Mouse (Mus musculus) forebrain, embryonic 16.5 days (tissue): ENCODE measurements at regions not wholly inside any gene's neighbourhood (a gene's known extent, or its start where the extent isn't known, plus 50 kb on each side); places are given as distances from the start of the nearest gene placed in this dataset.

Experiments
- ATAC-seq: fragments of 200-750 bp; cut with Nextera tagmentation; 2 replicates; pipeline ENCODE4 v1.8.0; 2017; ENCODE audit warnings: mild to moderate bottlenecking, moderate library complexity
- H3K27ac ChIP-seq: fragments of 300-500 bp; sonication (generic); 2 replicates; pipeline ENCODE4 v1.5.1; 2014; ENCODE audit warnings: low read length, control low read depth
- H3K27me3 ChIP-seq: fragments of 300-500 bp; sonication (generic); replicated peaks from 2 replicates; pipeline ENCODE4 v1.6.1; 2014; ENCODE audit warnings: low read length; ENCODE audit not compliant: control insufficient read depth, insufficient read depth
- H3K36me3 ChIP-seq: fragments of 300-500 bp; sonication (generic); 2 replicates; pipeline ENCODE4 v1.6.1; 2014; ENCODE audit not compliant: control insufficient read depth, insufficient read depth
- H3K4me1 ChIP-seq: fragments of 300-500 bp; sonication (generic); replicated peaks from 2 replicates; pipeline ENCODE4 v1.6.1; 2014; ENCODE audit warnings: low read length; ENCODE audit not compliant: control insufficient read depth, insufficient read depth
- H3K4me2 ChIP-seq: fragments of 300-500 bp; sonication (generic); 2 replicates; pipeline ENCODE4 v1.6.1; 2014; ENCODE audit warnings: mild to moderate bottlenecking, low read length, control low read depth
- H3K4me3 ChIP-seq: fragments of 300-500 bp; sonication (generic); replicated peaks from 2 replicates; pipeline ENCODE4 v1.5.1; 2014; ENCODE audit warnings: mild to moderate bottlenecking, low read length, control low read depth
- H3K9ac ChIP-seq: fragments of 300-500 bp; sonication (generic); replicated peaks from 2 replicates; pipeline ENCODE4 v1.6.1; 2014; ENCODE audit warnings: low read depth, low read length, control low read depth
- H3K9me3 ChIP-seq: fragments of 300-500 bp; sonication (generic); 2 replicates; pipeline ENCODE4 v1.6.1; 2016; ENCODE audit warnings: low read length; ENCODE audit not compliant: control insufficient read depth
- WGBS: fragments of 180-500 bp; shearing (Covaris S2); extraction: QIAGEN DNeasy Blood & Tissue Kit; methylation state at CpG from one replicate; pipeline ENCODE4 v1.1.7; 2014; 5-methylcytosine and 5-hydroxymethylcytosine counted together

DNA sequence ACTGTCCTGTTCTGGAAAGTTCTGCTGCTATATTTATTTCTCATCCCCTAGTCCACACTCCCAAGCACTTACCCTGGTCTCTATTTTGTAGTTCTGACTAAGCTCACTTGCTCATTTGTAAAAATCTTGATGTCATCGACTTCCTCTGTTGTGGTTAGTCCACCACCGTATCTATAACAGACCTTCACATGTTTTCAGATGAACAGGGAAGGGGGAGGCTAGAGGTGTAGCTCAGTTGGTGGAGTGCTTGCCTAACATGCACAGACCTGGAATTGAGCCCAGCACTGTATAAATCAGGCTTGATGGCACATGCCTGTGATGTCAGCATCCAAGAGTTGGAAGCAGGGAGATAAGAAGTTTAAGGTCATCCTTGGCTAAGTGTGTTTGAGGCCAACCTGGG lies 78.3 kb upstream of the Noct start:
- Histone ChIP-seq H3K36me3 (no peaks in the 10 kb centered on the region), H3K9ac (no peak overlapping the region), H3K27me3 (no peaks in the 10 kb centered on the region), H3K4me2 (no peak overlapping the region), H3K27ac (no peak overlapping the region), H3K4me3 (no peak overlapping the region), H3K4me1 (no peaks in the 10 kb centered on the region), H3K9me3 (no peaks in the 10 kb centered on the region)
- no peak for ATAC-seq
- WGBS, result 83% methylated on average over 2 of the region's 2 CpGs

DNA sequence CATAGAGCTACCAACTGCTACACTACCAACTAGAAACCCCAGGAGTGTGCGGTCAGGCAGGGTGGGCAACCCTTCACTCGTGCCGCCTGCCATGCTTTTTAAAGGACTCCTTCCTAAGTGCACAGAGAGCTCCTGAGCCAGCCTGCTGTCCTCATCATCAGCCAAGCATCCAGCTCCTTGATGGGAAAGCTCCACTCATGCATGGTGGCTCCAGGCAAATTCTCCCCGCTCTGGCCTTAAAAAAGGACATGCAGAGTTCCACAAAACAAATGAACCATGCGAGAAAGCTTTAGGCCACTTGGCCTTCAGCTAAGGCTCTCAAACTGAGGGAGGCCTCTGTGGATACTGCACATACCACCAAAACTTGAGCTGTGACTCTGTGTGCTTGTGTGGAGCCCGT lies 74.2 kb upstream of the Noct start:
- no peaks in the 10 kb centered on the region for H3K9me3 ChIP-seq
- H3K4me1 ChIP-seq, result no peaks in the 10 kb centered on the region
- H3K27ac ChIP-seq, result no peak overlapping the region
- no peak overlapping the region for H3K4me3 ChIP-seq
- WGBS, result 80% methylated on average over 6 of the region's 6 CpGs
- H3K27me3 ChIP-seq, result no peaks in the 10 kb centered on the region
- no peak overlapping the region for H3K9ac ChIP-seq
- no peak for ATAC-seq
- no peak overlapping the region for H3K4me2 ChIP-seq
- no peaks in the 10 kb centered on the region for H3K36me3 ChIP-seq

DNA sequence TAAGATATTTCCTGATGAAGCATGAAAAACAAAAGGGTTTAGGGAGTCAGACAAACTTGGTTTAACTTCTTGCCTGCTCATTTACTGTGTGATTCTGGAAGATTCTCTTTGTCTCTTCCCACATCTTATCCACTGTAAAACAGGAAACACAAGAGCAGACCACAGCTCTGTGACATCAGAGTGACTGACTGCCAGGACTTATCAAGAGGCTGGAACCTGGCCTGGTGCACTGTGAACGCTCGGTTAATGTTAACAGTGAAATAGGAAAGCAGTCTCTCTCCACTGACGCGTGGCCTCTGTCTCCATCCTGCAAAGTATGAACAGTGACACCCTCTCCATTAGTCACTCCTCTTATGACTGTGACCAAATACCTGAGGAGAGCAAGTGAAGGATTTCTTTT lies 73.1 kb upstream of the Noct start:
- Histone ChIP-seq H3K4me3 (no peak overlapping the region), H3K36me3 (no peaks in the 10 kb centered on the region), H3K27ac (no peak overlapping the region), H3K9me3 (no peaks in the 10 kb centered on the region), H3K9ac (no peak overlapping the region), H3K4me1 (no peaks in the 10 kb centered on the region), H3K27me3 (no peaks in the 10 kb centered on the region), H3K4me2 (no peak overlapping the region)
- no peak for ATAC-seq
- WGBS, result 63% methylated on average over 4 of the region's 4 CpGs

DNA sequence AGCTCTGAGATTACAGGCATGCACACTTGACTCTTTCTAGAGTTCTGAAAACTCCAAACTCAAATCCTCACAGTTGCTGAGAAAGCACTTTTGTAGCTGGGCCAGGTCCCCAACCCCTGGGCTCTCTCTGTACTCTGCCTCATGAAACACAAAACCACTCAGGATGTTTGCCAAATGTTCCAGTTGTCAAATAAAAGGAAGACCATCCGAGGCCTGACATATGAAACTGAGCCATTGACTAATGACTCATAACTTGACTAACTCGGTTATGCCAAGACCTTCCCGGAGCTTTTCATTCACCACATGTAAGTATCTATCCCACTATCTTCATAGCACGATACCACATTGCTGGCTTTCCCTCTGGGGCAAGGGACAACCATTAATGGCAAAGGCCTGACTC lies 68.6 kb upstream of the Noct start:
- Histone ChIP-seq H3K27me3 (no peaks in the 10 kb centered on the region), H3K9ac (no peak overlapping the region), H3K4me3 (no peak overlapping the region), H3K9me3 (no peaks in the 10 kb centered on the region), H3K4me2 (no peak overlapping the region), H3K36me3 (no peaks in the 10 kb centered on the region), H3K27ac (no peak overlapping the region), H3K4me1 (peaks cover 11% of the 10 kb centered on the region)
- ATAC-seq, result no peak
- 64% methylated on average over 4 of the region's 4 CpGs for WGBS

DNA sequence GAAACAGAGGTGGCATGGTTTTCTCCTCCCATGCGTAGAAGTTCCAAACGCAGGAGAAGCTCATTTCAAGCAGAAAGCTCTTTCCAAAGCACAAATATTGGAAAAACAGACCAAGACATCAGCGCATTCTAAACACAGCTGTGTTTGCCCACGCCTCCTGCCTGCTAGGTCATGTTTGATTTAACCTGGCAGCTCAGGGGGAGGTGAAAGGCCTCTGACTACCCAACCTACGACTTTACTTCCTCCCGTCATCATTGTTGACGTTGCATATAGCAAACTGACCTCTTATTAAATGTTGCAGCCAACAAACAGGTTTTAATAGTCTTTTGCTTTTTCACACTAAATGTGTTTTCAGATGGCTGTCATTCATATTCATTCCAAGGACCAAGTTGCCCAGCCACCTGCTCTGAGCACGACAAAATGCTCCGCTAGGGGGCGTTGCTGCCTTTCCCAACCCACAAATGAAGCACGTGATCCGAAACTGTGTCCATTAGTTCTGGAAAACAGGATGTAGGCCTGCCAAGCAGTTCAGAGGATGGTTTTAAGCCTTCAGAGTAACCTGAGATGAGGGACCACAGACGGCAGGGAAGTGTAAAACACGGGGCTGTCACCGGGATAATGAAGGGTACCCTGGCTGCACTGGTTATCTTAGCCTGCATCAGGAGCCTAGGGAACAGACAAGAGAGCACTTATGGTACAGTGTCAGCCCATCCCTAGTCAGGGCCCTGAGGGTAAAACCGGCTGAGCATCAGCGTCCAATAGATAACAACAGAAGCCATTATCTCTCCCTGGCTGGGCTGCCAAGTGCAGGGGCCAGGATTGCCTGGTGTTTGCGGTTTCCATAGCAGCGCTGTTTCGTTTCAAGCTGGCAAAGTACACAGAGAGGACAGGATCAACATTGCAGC lies 67.6 kb upstream of the Noct start:
- H3K27me3 ChIP-seq, result no peaks in the 10 kb centered on the region
- H3K4me1 ChIP-seq, result peaks cover 11% of the 10 kb centered on the region
- peak; percentile 81 for ATAC-seq
- no peak overlapping the region for H3K4me3 ChIP-seq
- H3K27ac ChIP-seq, result 0 out of 2 replicates have a peak overlapping the region, but pooled peaks have one; percentile 27
- H3K36me3 ChIP-seq, result no peaks in the 10 kb centered on the region
- no peaks in the 10 kb centered on the region for H3K9me3 ChIP-seq
- H3K4me2 ChIP-seq, result no peak overlapping the region
- H3K9ac ChIP-seq, result 0 out of 2 replicates have a peak overlapping the region, but pooled peaks have one; percentile 5
- 43% methylated on average over 20 of the region's 20 CpGs for WGBS

DNA sequence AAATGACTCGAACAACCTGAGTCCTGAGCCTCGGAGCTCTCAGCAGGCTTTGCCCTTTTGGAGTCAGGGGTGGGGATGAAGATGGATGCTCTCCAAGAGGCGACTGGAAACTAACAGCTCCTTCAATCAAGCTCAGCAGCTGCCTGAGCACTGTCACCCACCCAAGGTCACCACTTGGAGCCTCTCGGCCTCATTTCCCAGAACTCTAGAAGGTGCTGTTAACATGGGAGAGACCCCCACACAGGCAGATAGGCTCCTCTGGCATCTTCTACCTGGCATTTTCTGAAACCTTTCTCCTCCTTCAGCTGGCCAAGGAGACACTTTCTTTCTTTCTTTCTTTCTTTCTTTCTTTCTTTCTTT lies 67.0 kb upstream of the Noct start:
- WGBS, result 27% methylated on average over 4 of the region's 4 CpGs
- Histone ChIP-seq H3K9me3 (no peaks in the 10 kb centered on the region), H3K27ac (no peak overlapping the region), H3K4me3 (no peak overlapping the region), H3K4me1 (peaks cover 11% of the 10 kb centered on the region), H3K27me3 (no peaks in the 10 kb centered on the region), H3K4me2 (no peak overlapping the region), H3K36me3 (no peaks in the 10 kb centered on the region), H3K9ac (0 out of 2 replicates have a peak overlapping the region, but pooled peaks have one; percentile 5)
- peak; percentile 15; the same call in 1 of the 2 replicates for ATAC-seq

DNA sequence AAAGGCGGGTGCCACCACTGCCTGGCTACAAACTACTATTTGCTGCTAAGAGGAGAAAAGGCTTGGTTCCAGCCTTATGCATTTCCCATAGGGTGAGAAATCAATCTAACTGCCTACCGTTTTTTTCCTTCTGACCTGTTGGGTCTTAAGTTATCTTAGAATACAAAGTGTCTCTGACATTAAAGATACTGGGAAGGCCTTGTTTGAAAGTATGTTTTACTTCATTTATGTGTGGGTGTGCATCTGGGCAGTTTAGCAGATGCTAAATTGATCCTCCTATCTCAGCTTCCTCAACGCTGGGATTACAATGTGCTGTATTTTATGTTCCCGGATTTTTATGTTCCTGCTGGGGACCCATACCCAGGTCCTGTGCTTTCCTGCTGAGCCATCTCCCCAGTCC lies 65.8 kb upstream of the Noct start:
- no peak for ATAC-seq
- no peak overlapping the region for H3K4me2 ChIP-seq
- 71% methylated on average over 4 of the region's 4 CpGs for WGBS

DNA sequence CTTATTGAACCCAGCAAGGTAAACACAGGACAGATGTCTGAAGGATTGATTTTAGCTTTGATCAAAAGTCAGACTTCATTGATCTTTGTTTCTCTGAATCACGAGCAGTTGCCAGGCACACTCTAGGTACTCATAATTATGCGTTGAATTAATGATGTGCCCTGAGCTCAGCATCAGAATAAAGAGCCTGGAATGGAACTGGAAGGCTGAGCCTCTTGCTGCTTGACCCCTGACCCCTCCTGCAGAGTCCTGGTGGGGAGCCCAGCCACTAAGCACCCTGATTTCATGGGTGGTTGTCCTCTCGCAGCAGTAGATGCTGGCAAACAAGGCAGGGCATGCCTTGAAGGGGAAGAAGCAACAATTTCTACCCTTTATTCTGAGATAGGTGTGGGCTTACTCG lies 64.9 kb upstream of the Noct start:
- no peak overlapping the region for H3K4me3 ChIP-seq
- H3K9me3 ChIP-seq, result no peaks in the 10 kb centered on the region
- peaks cover 11% of the 10 kb centered on the region for H3K4me1 ChIP-seq
- no peak overlapping the region for H3K9ac ChIP-seq
- no peaks in the 10 kb centered on the region for H3K27me3 ChIP-seq
- H3K4me2 ChIP-seq, result no peak overlapping the region
- H3K36me3 ChIP-seq, result no peaks in the 10 kb centered on the region
- H3K27ac ChIP-seq, result no peak overlapping the region
- ATAC-seq, result no peak
- WGBS, result 34% methylated on average over 4 of the region's 4 CpGs

More for the DNA sequence above, 65.8 kb upstream of the Noct start:
- no peak overlapping the region for H3K27ac ChIP-seq
- H3K4me3 ChIP-seq, result no peak overlapping the region
- H3K9me3 ChIP-seq, result no peaks in the 10 kb centered on the region
- H3K36me3 ChIP-seq, result no peaks in the 10 kb centered on the region
- no peak overlapping the region for H3K9ac ChIP-seq
- H3K4me1 ChIP-seq, result peaks cover 11% of the 10 kb centered on the region
- H3K27me3 ChIP-seq, result no peaks in the 10 kb centered on the region

DNA sequence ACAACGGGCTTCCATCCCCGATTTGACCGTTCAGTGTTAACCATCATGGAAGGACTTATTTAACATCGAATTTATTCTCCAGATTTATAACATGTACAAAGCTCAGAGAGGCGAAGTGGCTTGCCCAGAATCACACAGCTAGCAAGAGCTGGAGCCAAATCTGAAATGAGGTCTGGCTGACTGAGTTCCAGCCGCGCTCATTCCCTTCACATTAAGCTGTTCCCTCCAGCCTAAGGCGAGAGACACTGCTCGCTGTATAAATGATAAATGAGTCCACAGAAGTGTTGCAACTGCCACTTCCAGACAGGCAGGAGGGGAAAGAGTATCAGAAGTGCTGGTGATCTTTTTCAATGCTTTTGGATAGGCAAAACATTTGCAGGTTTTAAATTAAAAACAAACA lies 64.4 kb upstream of the Noct start:
- Histone ChIP-seq H3K27ac (no peak overlapping the region), H3K9ac (no peak overlapping the region), H3K4me1 (peaks cover 11% of the 10 kb centered on the region), H3K36me3 (no peaks in the 10 kb centered on the region), H3K4me3 (no peak overlapping the region), H3K4me2 (no peak overlapping the region), H3K9me3 (no peaks in the 10 kb centered on the region), H3K27me3 (no peaks in the 10 kb centered on the region)
- peak; percentile 14; the same call in 1 of the 2 replicates for ATAC-seq
- 63% methylated on average over 9 of the region's 9 CpGs for WGBS
